Mouse (Mus musculus) bone marrow macrophage, adult 2 months (primary cell): ENCODE measurements around the gene Pcdh7. TPM values are rescaled to one million over a fixed set of nuclear protein-coding genes. Genes with fewer than 3 reads are reported as not detected.
"Not testable (repeated sequence)": the region's sequence is repeated elsewhere in the genome, so short reads cannot be mapped to it uniquely, and the experiment has no call there.

ENCODE experiments used
- H3K27ac ChIP-seq: 2 replicates; pipeline ENCODE4 v1.5.1; 2012; ENCODE audit warnings: low read depth, low read length; ENCODE audit not compliant: insufficient read depth
- H3K4me1 ChIP-seq: 2 replicates; pipeline ENCODE4 v1.6.1; 2012; ENCODE audit warnings: low read length; ENCODE audit not compliant: control insufficient read depth, insufficient read depth
- H3K4me3 ChIP-seq: 2 replicates; pipeline ENCODE4 v1.5.1; 2012; ENCODE audit warnings: mild to moderate bottlenecking, low read length, moderate library complexity; ENCODE audit not compliant: insufficient read depth
- CTCF ChIP-seq: IDR thresholded peaks from 2 replicates; pipeline ENCODE4 v1.5.1; 2012; ENCODE audit warnings: low read depth, mild to moderate bottlenecking, low read length, moderate library complexity
- POLR2A ChIP-seq: IDR thresholded peaks from 2 replicates; pipeline ENCODE4 v1.6.1; 2012; ENCODE audit warnings: mild to moderate bottlenecking, low read depth, low read length, borderline replicate concordance
- polyA plus RNA-seq: library from polyadenylated mRNA; stranded (reverse); fragments of >200 nt; gene quantifications from 2 replicates; pipeline ENCODE4 v1.2.4, GENCODE M21; 2012; ENCODE audit not compliant: missing spikeins, insufficient read depth, insufficient read length

Gene Pcdh7
- 3.5 and 4.2 TPM in 2 replicates for polyA plus RNA-seq

- no peak for TF ChIP-seq CTCF
- TF ChIP-seq POLR2A: no peak
- Histone ChIP-seq H3K4me3 (peak within 1 kb of the TSS; percentile 76), H3K4me1 (peaks cover 9% of the 10 kb centered on the region), H3K27ac (peak within 1 kb of the TSS; percentile 56)
These were observed at the start of gene Pcdh7 for GRCm38 (mm10) chr5:57717906-57718875. Gene Pcdh7 (plus strand): TSS chr5:57717967.

GRCm38 (mm10) chr5:57676970-57677369 is 40.8 kb upstream of the Pcdh7 start:
- H3K4me3 ChIP-seq, H3K27ac ChIP-seq, H3K4me1 ChIP-seq: not testable (repeated sequence)

- Histone ChIP-seq H3K4me1 (no peaks in the 10 kb centered on the region), H3K27ac (no peak overlapping the region), H3K4me3 (no peak overlapping the region)
- no peak for TF ChIP-seq POLR2A
- no peak for TF ChIP-seq CTCF
These were observed 9.4 kb upstream of the Pcdh7 start for GRCm38 (mm10) chr5:57708396-57708795.

GRCm38 (mm10) chr5:57713980-57714379 is 3.8 kb upstream of the Pcdh7 start:
- Histone ChIP-seq H3K4me3 (peak overlapping the region; percentile 76), H3K27ac (no peak overlapping the region; the same call in 1 of the 2 replicates), H3K4me1 (no peaks in the 10 kb centered on the region)
- TF ChIP-seq CTCF (no peak), POLR2A (no peak)

- TF ChIP-seq CTCF (no peak), POLR2A (no peak)
- Histone ChIP-seq H3K4me1 (no peaks in the 10 kb centered on the region), H3K4me3 (peak overlapping the region; percentile 76), H3K27ac (peak overlapping the region; percentile 45)
These were observed 2.9 kb upstream of the Pcdh7 start for GRCm38 (mm10) chr5:57714621-57715523.

- no peak for TF ChIP-seq CTCF
- TF ChIP-seq POLR2A: no peak
- Histone ChIP-seq H3K4me3 (peak overlapping the region; percentile 76), H3K27ac (peak overlapping the region; percentile 56), H3K4me1 (peaks cover 5% of the 10 kb centered on the region; the same call in 1 of the 2 replicates)
These were observed 2.0 kb upstream of the Pcdh7 start for GRCm38 (mm10) chr5:57715524-57716400.

GRCm38 (mm10) chr5:57716421-57717237 is 1.1 kb upstream of the Pcdh7 start:
- no peak for TF ChIP-seq CTCF
- TF ChIP-seq POLR2A: no peak
- Histone ChIP-seq H3K27ac (peak overlapping the region; percentile 56), H3K4me1 (peaks cover 9% of the 10 kb centered on the region), H3K4me3 (peak overlapping the region; percentile 76)

GRCm38 (mm10) chr5:57717238-57717905 is 395 bp upstream of the Pcdh7 start:
- TF ChIP-seq CTCF: no peak
- no peak for TF ChIP-seq POLR2A
- Histone ChIP-seq H3K4me1 (peaks cover 9% of the 10 kb centered on the region), H3K27ac (peak overlapping the region; percentile 56), H3K4me3 (peak overlapping the region; percentile 76)
